Mouse (Mus musculus): ENCODE results near the gene Gm9833. TPM values are rescaled to one million over a fixed set of nuclear protein-coding genes. Genes with fewer than 3 reads are reported as not detected.
"Not testable (repeated sequence)": the region's sequence is repeated elsewhere in the genome, so short reads cannot be mapped to it uniquely, and the experiment has no call there.

The Gm9833 gene
- 3.7 to 9.0 TPM (median 6.8 TPM) in 3 replicates for total RNA-seq (2017)

DNA sequence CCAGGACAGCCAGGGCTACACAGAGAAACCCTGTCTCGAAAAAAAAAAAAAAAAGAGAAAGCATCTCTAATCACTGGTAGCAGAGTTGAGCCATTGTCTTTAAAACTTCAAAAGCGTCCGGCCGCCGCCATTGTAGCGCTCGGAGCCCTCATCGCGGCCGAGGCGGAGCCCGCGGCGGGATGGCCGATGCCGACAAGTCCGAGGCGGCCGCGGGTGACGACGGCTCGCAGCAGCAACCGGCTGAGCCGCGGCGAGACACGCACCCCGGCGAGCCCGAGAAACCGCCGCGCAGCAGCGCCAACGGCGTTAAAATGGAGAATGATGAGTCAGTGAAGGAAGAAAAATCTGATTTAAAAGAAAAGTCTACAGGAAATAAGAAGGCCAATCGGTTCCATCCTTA, at the start of gene Gm9833:
Gm9833 (plus strand) TSS at position 117 of the 400 bp plus-strand sequence.
- ATAC-seq (replicated peaks; ENCODE audit: insufficient number of reproducible peaks, low FRiP score, low TSS enrichment, poor library complexity, severe bottlenecking), result not testable (repeated sequence)

DNA sequence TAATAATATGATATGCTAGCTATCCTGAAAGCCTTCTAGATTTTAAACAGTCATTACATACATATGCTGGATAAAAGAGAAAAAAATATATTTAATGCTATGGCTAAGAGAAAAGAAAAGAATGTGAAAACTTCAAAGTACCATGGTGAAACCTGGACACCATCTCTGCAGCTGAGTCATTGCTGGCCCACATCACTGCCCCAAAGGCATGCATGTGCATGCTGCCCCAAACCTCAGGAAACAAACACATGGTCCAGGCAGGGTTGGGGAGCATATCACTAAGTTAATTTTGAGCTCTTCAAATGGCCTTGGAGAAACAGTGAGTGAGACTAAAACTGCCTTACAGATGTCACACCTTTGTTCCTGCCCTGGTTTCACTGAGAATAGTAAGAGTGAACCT, 17.8 kb upstream of the Gm9833 start:
- no peak for ATAC-seq (replicated peaks; ENCODE audit: insufficient number of reproducible peaks, low FRiP score, low TSS enrichment, poor library complexity, severe bottlenecking)

DNA sequence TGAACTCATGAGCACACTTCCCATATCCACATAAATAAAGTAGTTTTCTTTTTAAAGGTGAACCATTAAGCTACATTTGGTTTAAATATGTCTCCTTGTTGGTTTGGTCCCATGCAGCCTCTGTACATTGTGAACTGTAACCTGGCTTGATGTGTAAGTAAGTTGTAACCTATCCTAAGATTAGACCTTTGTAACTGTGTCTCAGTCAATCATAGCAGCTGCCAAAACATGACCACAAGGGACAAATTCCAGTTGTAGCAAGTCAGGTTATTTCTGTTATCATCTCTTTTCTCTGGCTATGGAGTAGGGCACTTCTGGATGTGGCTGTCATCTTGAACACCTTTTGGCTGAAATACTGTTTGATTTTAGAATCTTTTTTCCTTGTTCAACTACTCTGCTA, 12.1 kb upstream of the Gm9833 start:
- no peak for ATAC-seq (replicated peaks; ENCODE audit: insufficient number of reproducible peaks, low FRiP score, low TSS enrichment, poor library complexity, severe bottlenecking)

GRCm38 (mm10) chr3:10077096-10077841, 10.6 kb upstream of the Gm9833 start:
- ATAC-seq (replicated peaks; ENCODE audit: insufficient number of reproducible peaks, low FRiP score, low TSS enrichment, poor library complexity, severe bottlenecking), result peak; percentile 99

DNA sequence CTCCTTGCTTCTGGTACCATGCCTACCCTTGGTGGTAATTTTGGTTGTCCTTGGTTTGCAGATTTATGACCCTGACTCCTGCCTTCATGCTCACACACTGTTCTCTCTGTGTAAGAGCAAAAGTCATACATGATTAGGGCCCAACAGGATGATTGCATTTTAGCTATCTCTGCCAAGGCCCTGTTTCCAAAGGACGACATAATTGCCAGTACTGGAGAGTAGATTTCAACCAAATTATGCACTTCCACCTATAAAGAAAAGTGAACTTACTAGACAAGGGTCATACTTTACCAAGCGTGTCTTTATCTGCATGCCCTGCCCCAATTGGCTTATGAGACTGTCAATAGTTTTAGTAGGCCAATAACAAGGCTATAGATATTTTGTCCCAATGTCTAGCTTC, 9.8 kb upstream of the Gm9833 start:
- ATAC-seq (replicated peaks; ENCODE audit: insufficient number of reproducible peaks, low FRiP score, low TSS enrichment, poor library complexity, severe bottlenecking), result no peak

- no peak for ATAC-seq (replicated peaks; ENCODE audit: insufficient number of reproducible peaks, low FRiP score, low TSS enrichment, poor library complexity, severe bottlenecking)
These were observed 6.6 kb upstream of the Gm9833 start for GRCm38 (mm10) chr3:10081336-10081735.

GRCm38 (mm10) chr3:10081911-10082541, 5.9 kb upstream of the Gm9833 start:
- no peak for ATAC-seq (replicated peaks; ENCODE audit: insufficient number of reproducible peaks, low FRiP score, low TSS enrichment, poor library complexity, severe bottlenecking)

- ATAC-seq (replicated peaks; ENCODE audit: insufficient number of reproducible peaks, low FRiP score, low TSS enrichment, poor library complexity, severe bottlenecking), result no peak
These were observed 5.3 kb upstream of the Gm9833 start for GRCm38 (mm10) chr3:10082545-10083062.

- no peak for ATAC-seq (replicated peaks; ENCODE audit: insufficient number of reproducible peaks, low FRiP score, low TSS enrichment, poor library complexity, severe bottlenecking)
These were observed 3.8 kb upstream of the Gm9833 start for GRCm38 (mm10) chr3:10084102-10084501.

GRCm38 (mm10) chr3:10085396-10086119, 2.4 kb upstream of the Gm9833 start:
- no peak for ATAC-seq (replicated peaks; ENCODE audit: insufficient number of reproducible peaks, low FRiP score, low TSS enrichment, poor library complexity, severe bottlenecking)

GRCm38 (mm10) chr3:10087511-10087910, 399 bp upstream of the Gm9833 start:
- peak; percentile 77 for ATAC-seq (replicated peaks; ENCODE audit: insufficient number of reproducible peaks, low FRiP score, low TSS enrichment, poor library complexity, severe bottlenecking)

DNA sequence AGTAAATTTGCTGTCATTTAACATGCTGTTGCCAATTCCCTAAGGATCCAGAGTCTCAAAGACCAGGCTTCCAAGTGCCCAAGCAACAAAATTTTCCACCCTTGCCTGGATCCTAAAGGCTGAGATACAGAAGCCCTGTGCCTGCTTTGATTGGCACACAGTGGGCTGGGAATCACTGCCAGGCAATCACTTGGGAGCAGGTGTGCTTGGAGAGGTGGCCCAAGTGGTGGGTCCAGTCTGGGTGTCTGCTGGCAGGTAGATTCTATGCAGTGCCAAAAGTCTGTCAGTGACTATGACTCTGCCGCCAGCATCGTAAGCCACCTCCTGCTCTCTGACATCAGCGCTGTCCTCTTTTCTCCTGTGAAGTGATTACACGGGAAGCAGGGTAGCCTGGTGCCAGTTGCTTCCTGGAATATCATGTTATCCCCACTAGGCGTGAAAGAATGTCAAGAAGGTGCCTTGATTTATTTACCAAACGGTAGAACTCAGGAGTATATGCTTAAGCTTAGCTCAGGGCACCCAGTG, 3.8 kb downstream of the Gm9833 start:
- ATAC-seq (replicated peaks; ENCODE audit: insufficient number of reproducible peaks, low FRiP score, low TSS enrichment, poor library complexity, severe bottlenecking), result no peak

DNA sequence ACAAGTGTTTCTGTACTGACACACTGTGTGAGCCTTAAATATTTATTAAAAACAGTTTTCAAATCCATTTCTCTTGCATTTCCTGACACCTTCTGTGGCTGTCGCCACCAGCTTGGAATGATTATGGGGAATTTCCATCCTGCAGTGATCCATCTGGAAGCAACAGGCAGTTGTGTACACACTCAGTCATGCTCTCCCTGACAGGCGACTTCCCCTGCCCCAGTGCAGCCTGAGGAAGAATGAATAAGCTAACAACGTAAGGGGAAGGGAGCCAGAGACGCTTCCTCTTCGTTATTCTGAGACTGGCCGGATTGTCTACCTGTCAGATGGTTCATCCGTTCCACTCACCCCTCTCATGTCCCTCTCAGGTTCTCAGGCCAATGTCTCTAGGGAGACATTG, 4.6 kb downstream of the Gm9833 start:
- ATAC-seq (replicated peaks; ENCODE audit: insufficient number of reproducible peaks, low FRiP score, low TSS enrichment, poor library complexity, severe bottlenecking), result no peak

GRCm38 (mm10) chr3:10092914-10093313, 5.0 kb downstream of the Gm9833 start:
- ATAC-seq (replicated peaks; ENCODE audit: insufficient number of reproducible peaks, low FRiP score, low TSS enrichment, poor library complexity, severe bottlenecking), result no peak

GRCm38 (mm10) chr3:10095076-10095622, 7.2 kb downstream of the Gm9833 start:
- no peak for ATAC-seq (replicated peaks; ENCODE audit: insufficient number of reproducible peaks, low FRiP score, low TSS enrichment, poor library complexity, severe bottlenecking)

- no peak for ATAC-seq (replicated peaks; ENCODE audit: insufficient number of reproducible peaks, low FRiP score, low TSS enrichment, poor library complexity, severe bottlenecking)
These were observed 11.8 kb downstream of the Gm9833 start for GRCm38 (mm10) chr3:10099756-10100155.

GRCm38 (mm10) chr3:10111570-10111969, 23.7 kb downstream of the Gm9833 start:
- ATAC-seq (replicated peaks; ENCODE audit: insufficient number of reproducible peaks, low FRiP score, low TSS enrichment, poor library complexity, severe bottlenecking), result no peak

DNA sequence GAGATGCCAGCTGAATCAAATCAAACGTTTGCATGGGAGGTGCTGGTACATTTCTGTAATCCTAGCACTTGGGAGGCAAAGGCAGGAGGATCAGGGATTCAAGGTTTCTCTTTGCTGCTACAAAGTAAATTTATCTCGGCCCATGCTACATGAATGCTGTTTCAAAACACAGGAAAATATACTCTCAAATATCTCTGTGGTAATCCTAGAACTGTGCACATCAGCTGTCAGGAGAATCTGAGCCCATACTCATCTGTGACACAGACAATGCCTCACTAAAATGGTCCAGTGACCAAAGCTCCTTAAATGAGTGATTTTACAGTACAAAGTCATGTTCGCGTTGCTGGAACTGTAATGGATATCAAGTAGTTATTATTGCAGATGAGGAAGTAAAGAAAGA, 24.3 kb downstream of the Gm9833 start:
- no peak for ATAC-seq (replicated peaks; ENCODE audit: insufficient number of reproducible peaks, low FRiP score, low TSS enrichment, poor library complexity, severe bottlenecking)

- no peak for ATAC-seq (replicated peaks; ENCODE audit: insufficient number of reproducible peaks, low FRiP score, low TSS enrichment, poor library complexity, severe bottlenecking)
These were observed 24.8 kb downstream of the Gm9833 start for GRCm38 (mm10) chr3:10112660-10113059.

All from monocyte, adult 5-6 weeks (primary cell).